Mouse (Mus musculus) forebrain, embryonic 14.5 days (tissue): ENCODE results near the gene Scgn. TPM values are rescaled to one million over a fixed set of nuclear protein-coding genes. Genes with fewer than 3 reads are reported as not detected.

Experiments used
- ATAC-seq: fragments of 200-750 bp; cut with Nextera tagmentation; 2 replicates; pipeline ENCODE4 v1.8.0; 2017; ENCODE audit warnings: mild to moderate bottlenecking, moderate library complexity
- DNase-seq: peaks from one replicate; pipeline ENCODE4 v3.0.0-alpha.2; 2015; ENCODE audit warnings: low spot score
- H3K27ac ChIP-seq: fragments of 300-500 bp; sonication (generic); 2 replicates; pipeline ENCODE4 v1.5.1; 2014; ENCODE audit warnings: low read depth, mild to moderate bottlenecking, control low read depth, low read length, moderate library complexity
- H3K27me3 ChIP-seq: fragments of 300-500 bp; sonication (generic); replicated peaks from 2 replicates; pipeline ENCODE4 v1.6.1; 2014; ENCODE audit warnings: low read length, control low read depth, mixed read lengths; ENCODE audit not compliant: control insufficient read depth, insufficient read depth
- H3K36me3 ChIP-seq: fragments of 300-500 bp; sonication (generic); 2 replicates; pipeline ENCODE4 v1.6.1; 2014; ENCODE audit warnings: low read length, control low read depth; ENCODE audit not compliant: control insufficient read depth, insufficient read depth
- H3K4me1 ChIP-seq: fragments of 300-500 bp; sonication (generic); 2 replicates; pipeline ENCODE4 v1.6.1; 2014; ENCODE audit warnings: antibody characterized with exemption, low read length, control low read depth; ENCODE audit not compliant: control insufficient read depth, insufficient read depth
- H3K4me2 ChIP-seq: fragments of 300-500 bp; sonication (generic); 2 replicates; pipeline ENCODE4 v1.6.1; 2014; ENCODE audit warnings: mild to moderate bottlenecking, control low read depth, low read length
- H3K4me3 ChIP-seq: fragments of 300-500 bp; sonication (generic); 2 replicates; pipeline ENCODE4 v1.5.1; 2014; ENCODE audit warnings: low read depth, low read length, control low read depth
- H3K9ac ChIP-seq: fragments of 300-500 bp; sonication (generic); 2 replicates; pipeline ENCODE4 v1.6.1; 2014; ENCODE audit warnings: mild to moderate bottlenecking, low read length, control low read depth, moderate library complexity
- H3K9me3 ChIP-seq: fragments of 300-500 bp; sonication (generic); replicated peaks from 2 replicates; pipeline ENCODE4 v1.6.1; 2016; ENCODE audit warnings: low read length, control low read depth, mixed read lengths; ENCODE audit not compliant: control insufficient read depth
- WGBS: fragments of 180-500 bp; shearing (Covaris S2); extraction: QIAGEN DNeasy Blood & Tissue Kit; methylation state at CpG from one replicate; pipeline ENCODE4 v1.1.7; 2014; 5-methylcytosine and 5-hydroxymethylcytosine counted together
- polyA plus RNA-seq: library from polyadenylated mRNA; unstranded; fragments of >200 nt; fragmentation: Nextera tagmentation; extraction: Ambion mirVana; gene quantifications from 2 replicates; pipeline ENCODE4 v1.2.1, GENCODE M21; 2014

The Scgn gene
- polyA plus RNA-seq, 1 experiment from 2014 or later: 5.3 TPM

GRCm38 (mm10) chr13:23998826-23999225 lies 7.8 kb upstream of the Scgn start:
- Histone ChIP-seq H3K27me3 (no peaks in the 10 kb centered on the region), H3K9ac (no peak overlapping the region), H3K36me3 (no peaks in the 10 kb centered on the region), H3K4me2 (no peak overlapping the region), H3K4me1 (no peaks in the 10 kb centered on the region; the same call in 1 of the 2 replicates), H3K9me3 (no peaks in the 10 kb centered on the region), H3K27ac (no peak overlapping the region), H3K4me3 (no peak overlapping the region)
- 61% methylated on average over 2 of the region's 2 CpGs for WGBS
- ATAC-seq (peak; percentile 26; the same call in 1 of the 2 replicates), DNase-seq (peak; percentile 35)

GRCm38 (mm10) chr13:23994756-23995155 lies 3.7 kb upstream of the Scgn start:
- Histone ChIP-seq H3K27me3 (peaks cover 24% of the 10 kb centered on the region; the same call in 1 of the 2 replicates), H3K4me3 (no peak overlapping the region), H3K9ac (no peak overlapping the region), H3K9me3 (no peaks in the 10 kb centered on the region), H3K4me2 (no peak overlapping the region), H3K36me3 (no peaks in the 10 kb centered on the region), H3K27ac (no peak overlapping the region), H3K4me1 (peaks cover 9% of the 10 kb centered on the region; the same call in 1 of the 2 replicates)
- ATAC-seq (peak; percentile 18; the same call in 1 of the 2 replicates), DNase-seq (peak; percentile 55)
- WGBS: 20% methylated on average over 3 of the region's 3 CpGs

- ATAC-seq (no peak), DNase-seq (no peak)
- WGBS: 15% methylated on average over 9 of the region's 9 CpGs
- no peaks in the 10 kb centered on the region for H3K36me3 ChIP-seq
- H3K9ac ChIP-seq: no peak overlapping the region
- no peak overlapping the region for H3K27ac ChIP-seq
- peaks cover 24% of the 10 kb centered on the region; the same call in 1 of the 2 replicates for H3K27me3 ChIP-seq
- peaks cover 9% of the 10 kb centered on the region; the same call in 1 of the 2 replicates for H3K4me1 ChIP-seq
- no peak overlapping the region for H3K4me2 ChIP-seq
- H3K9me3 ChIP-seq: no peaks in the 10 kb centered on the region
- no peak overlapping the region for H3K4me3 ChIP-seq
Measured at GRCm38 (mm10) chr13:23994024-23994423, 3.0 kb upstream of the Scgn start.

- peak overlapping the region; percentile 51 for H3K4me2 ChIP-seq
- H3K27me3 ChIP-seq: peaks cover 24% of the 10 kb centered on the region; the same call in 1 of the 2 replicates
- no peak overlapping the region for H3K4me3 ChIP-seq
- no peaks in the 10 kb centered on the region for H3K36me3 ChIP-seq
- peak; percentile 69; the same call in 1 of the 2 replicates for ATAC-seq
- no peak overlapping the region for H3K27ac ChIP-seq
- 29% methylated on average over 5 of the region's 5 CpGs for WGBS
- peak; percentile 51 for DNase-seq
- no peak overlapping the region for H3K9ac ChIP-seq
- peaks cover 9% of the 10 kb centered on the region; the same call in 1 of the 2 replicates for H3K4me1 ChIP-seq
- no peaks in the 10 kb centered on the region for H3K9me3 ChIP-seq
Measured at GRCm38 (mm10) chr13:23990451-23990850, 563 bp downstream of the Scgn start.

- no peak overlapping the region for H3K4me3 ChIP-seq
- ATAC-seq (no peak), DNase-seq (peak; percentile 24)
- WGBS: 38% methylated on average over 3 of the region's 3 CpGs
- H3K9me3 ChIP-seq: no peaks in the 10 kb centered on the region
- no peaks in the 10 kb centered on the region for H3K36me3 ChIP-seq
- H3K9ac ChIP-seq: no peak overlapping the region
- H3K27me3 ChIP-seq: no peaks in the 10 kb centered on the region
- no peak overlapping the region for H3K27ac ChIP-seq
- no peaks in the 10 kb centered on the region for H3K4me1 ChIP-seq
- no peak overlapping the region for H3K4me2 ChIP-seq
Measured at GRCm38 (mm10) chr13:23985130-23985529, 5.9 kb downstream of the Scgn start.

GRCm38 (mm10) chr13:23972271-23972670 lies 18.7 kb downstream of the Scgn start:
- Histone ChIP-seq H3K4me2 (no peak overlapping the region), H3K9ac (no peak overlapping the region), H3K9me3 (no peaks in the 10 kb centered on the region), H3K27ac (no peak overlapping the region), H3K36me3 (no peaks in the 10 kb centered on the region), H3K4me1 (no peaks in the 10 kb centered on the region), H3K4me3 (no peak overlapping the region), H3K27me3 (no peaks in the 10 kb centered on the region)
- 79% methylated on average over 5 of the region's 5 CpGs for WGBS
- no peak for ATAC-seq
- DNase-seq: no peak

GRCm38 (mm10) chr13:23971870-23972269 lies 19.1 kb downstream of the Scgn start:
- Histone ChIP-seq H3K27ac (no peak overlapping the region), H3K9me3 (no peaks in the 10 kb centered on the region), H3K4me1 (no peaks in the 10 kb centered on the region), H3K9ac (no peak overlapping the region), H3K4me3 (no peak overlapping the region), H3K36me3 (no peaks in the 10 kb centered on the region), H3K4me2 (no peak overlapping the region), H3K27me3 (no peaks in the 10 kb centered on the region)
- DNase-seq (peak; percentile 44), ATAC-seq (peak; percentile 37; the same call in 1 of the 2 replicates)
- 71% methylated on average over 2 of the region's 2 CpGs for WGBS

- DNase-seq: no peak
- Histone ChIP-seq H3K27ac (no peak overlapping the region), H3K9ac (no peak overlapping the region), H3K4me2 (no peak overlapping the region), H3K27me3 (no peaks in the 10 kb centered on the region), H3K36me3 (no peaks in the 10 kb centered on the region), H3K4me3 (no peak overlapping the region), H3K9me3 (no peaks in the 10 kb centered on the region), H3K4me1 (no peaks in the 10 kb centered on the region)
- 77% methylated on average over 2 of the region's 2 CpGs for WGBS
- ATAC-seq: no peak
Measured at GRCm38 (mm10) chr13:23964909-23965308, 26.1 kb downstream of the Scgn start.

- H3K4me2 ChIP-seq: no peak overlapping the region
- no peaks in the 10 kb centered on the region for H3K4me1 ChIP-seq
- ATAC-seq (peak; percentile 57; the same call in 1 of the 2 replicates), DNase-seq (peak; percentile 38)
- no peaks in the 10 kb centered on the region for H3K27me3 ChIP-seq
- WGBS: 28% methylated on average over 2 of the region's 2 CpGs
- H3K27ac ChIP-seq: no peak overlapping the region
- no peak overlapping the region for H3K4me3 ChIP-seq
- H3K9me3 ChIP-seq: no peaks in the 10 kb centered on the region
- H3K36me3 ChIP-seq: no peaks in the 10 kb centered on the region
- H3K9ac ChIP-seq: no peak overlapping the region
Measured at GRCm38 (mm10) chr13:23959776-23960175, 31.2 kb downstream of the Scgn start.
